Mouse (Mus musculus): ENCODE measurements around the gene Cpped1. TPM values are rescaled to one million over a fixed set of nuclear protein-coding genes. Genes with fewer than 3 reads are reported as not detected.
A peak's percentile ranks its signal among the peaks of the same experiment; 100 is the strongest.

Gene Cpped1
- total RNA-seq (2021): 10 to 100 TPM; 30.5 to 34.1 TPM

DNA sequence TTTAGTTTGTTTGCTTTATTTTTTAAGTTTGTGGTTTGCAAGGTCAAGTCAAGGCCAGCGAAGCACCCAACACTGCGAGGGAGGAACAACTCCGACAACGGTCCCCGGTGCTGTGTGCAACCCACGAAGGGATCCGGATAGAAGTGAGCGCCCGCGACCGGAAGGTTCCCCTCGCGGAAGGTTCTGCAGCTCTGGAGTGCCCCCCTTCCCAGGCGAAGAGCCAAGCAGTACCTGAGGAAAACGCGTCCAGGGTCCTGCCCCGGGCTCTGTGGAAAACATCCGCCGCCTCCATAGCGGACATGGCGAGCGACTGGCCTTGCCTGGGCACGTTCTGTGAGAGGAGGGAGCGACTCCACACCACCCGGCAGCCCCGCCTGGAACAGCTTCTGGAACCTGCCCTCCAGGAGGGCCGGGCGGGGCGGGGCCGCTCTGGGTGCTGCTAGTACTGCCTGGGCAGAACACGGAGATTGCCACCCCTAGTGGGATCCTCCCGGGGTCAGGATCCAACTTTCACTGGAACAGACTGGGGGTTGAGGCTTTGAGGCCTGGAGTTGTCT lies at the start of gene Cpped1:
Gene Cpped1, minus strand, starts transcription at position 411 of the 557 bp plus-strand sequence.
- DNase-seq (ENCODE audit: extremely low spot score in 1 of 2, low spot score in 1 of 2): peak; percentile 83 to 90

DNA sequence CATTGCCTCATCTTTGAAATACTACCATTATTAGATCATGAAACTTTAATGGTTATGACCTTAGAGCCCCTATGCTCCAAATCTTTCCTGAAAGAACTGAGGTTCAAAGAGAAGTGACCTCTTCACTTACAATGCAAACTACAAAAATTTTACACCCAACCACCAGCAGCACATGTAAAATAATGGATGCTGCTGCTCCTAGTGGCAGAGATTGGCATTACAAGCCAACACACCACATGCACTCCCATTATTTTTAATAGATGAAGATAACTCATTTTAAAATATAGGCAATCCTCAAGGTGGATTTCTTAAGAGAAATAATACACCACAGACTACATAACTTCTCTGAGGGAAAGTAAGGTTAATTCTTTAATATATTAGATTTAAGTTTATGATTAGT lies 31.2 kb upstream of the Cpped1 start:
- DNase-seq (ENCODE audit: extremely low spot score in 1 of 2, low spot score in 1 of 2): peak in 1 of 2 experiments; percentile 61

DNA sequence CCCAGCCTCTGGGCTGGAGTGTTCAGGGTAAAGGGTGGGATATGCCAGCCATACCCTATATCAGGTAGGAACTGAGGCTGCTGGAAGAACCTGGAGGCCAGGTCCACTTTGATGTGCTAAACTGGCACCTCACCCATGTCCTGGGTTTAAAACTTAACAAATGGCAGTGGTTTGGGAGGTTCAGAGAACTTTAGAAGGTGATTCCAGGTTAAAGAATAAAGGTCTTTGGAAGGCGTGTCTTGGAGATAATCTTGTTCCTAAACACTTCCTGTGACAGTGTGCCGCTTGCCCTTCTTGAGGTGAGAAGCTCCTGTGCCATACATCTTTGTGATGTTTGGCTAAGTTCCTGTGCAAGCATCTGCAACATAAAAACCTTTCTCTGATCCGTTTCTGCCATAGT lies 1.6 kb upstream of the Cpped1 start:
- no peak for DNase-seq (ENCODE audit: extremely low spot score in 1 of 2, low spot score in 1 of 2)

DNA sequence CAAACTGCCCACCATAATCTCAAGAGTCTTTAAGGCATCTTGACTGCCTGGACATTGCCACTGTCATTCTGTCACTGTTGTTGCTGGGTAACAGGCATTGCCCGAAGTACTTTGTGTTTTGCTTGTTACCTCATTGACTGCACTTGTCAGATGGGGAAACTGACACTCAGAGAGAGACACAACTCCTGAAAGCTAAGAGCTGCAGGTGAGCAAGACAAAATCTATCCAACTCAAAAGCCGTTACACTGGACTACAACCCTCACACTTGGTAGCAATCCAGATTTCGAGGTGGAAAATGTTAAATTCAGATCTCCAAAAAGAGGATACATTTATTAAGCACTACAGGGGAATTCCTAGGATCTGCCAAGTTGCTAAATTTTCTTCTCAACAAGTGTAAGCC lies 572 bp upstream of the Cpped1 start:
- no peak for DNase-seq (ENCODE audit: extremely low spot score in 1 of 2, low spot score in 1 of 2)

DNA sequence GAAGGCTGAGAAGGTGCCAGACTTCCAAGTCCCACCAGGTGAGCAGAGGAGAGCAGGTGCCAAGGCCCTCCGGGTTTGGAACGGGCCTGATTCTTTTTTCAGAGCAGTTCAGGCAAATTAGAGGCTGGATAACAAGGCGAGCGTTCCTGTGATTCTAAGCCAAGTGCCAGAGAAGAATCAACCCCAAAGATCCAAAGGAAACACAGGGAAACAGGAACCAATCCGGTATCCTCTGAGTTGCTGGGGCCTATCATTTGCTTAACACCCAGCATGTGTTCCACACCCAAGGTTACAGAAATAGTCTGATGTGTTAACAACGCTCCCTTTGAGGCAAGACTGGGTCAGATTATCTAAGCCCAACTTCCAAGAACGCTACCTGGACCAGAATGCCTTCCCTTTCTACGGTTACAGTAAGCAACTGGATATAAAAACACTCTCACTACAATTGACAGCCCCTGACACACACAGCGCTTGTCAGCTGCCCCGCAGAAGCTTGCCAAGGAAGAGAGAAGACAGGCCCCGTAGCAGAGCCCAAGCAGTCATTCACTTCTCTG lies 707 bp downstream of the Cpped1 start:
- no peak for DNase-seq (ENCODE audit: extremely low spot score in 1 of 2, low spot score in 1 of 2)

DNA sequence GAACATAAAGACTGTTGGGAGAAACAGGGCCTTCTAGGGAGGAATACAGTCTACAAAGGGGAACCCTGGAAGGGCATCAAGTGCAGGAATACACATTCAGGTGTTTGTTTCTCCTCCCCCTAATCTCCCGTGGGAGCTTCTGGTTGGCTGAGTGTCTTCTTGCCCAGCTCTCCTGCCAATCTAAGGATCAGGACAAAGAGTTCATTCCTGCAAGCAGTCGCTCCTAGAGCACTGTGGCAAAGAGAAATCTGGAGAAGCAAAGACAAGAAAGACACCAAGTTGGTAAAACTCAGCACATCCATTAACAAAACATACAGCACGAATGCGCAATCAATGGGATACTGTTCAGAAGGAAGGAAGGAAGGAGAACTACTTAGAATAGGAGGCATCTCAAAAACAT lies 1.4 kb downstream of the Cpped1 start:
- DNase-seq (ENCODE audit: extremely low spot score in 1 of 2, low spot score in 1 of 2): no peak

DNA sequence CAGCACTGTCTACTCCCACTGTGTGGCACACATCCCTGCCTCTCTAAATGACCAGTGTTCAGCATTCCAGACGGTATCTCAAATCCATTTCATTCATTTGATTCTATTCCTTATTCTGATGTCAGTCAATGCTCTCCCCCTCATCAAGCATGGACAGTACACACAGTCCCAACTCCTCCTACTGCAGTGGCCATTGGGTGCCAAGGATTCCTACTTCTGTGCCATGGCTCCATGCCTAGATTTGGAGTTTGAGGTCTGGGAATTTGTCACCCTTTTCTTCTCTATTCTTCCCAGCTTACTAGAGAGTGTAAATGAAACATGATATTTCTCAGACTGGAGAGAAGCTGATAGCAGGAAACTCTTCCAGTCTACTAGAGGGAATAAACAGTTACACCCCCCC lies 2.3 kb downstream of the Cpped1 start:
- no peak for DNase-seq (ENCODE audit: extremely low spot score in 1 of 2, low spot score in 1 of 2)

DNA sequence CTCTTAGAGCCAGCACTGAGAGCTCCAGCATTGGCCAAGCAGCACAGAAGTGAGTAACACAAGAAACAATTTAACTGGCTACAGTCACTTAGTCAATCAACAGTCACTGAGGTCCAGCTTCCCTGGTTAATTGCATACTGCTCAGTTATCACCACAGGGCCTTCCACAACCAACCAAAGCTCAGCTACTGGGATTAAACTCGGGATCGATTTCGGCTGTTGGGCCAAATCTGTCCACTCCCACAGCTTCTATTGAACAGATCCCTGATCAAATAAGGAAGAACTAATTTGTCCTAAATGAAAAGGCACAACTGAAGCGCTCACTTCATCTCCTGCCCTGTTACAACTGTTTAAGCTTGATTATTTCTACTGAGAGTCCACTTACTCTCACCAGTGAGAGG lies 4.0 kb downstream of the Cpped1 start:
- no peak for DNase-seq (ENCODE audit: extremely low spot score in 1 of 2, low spot score in 1 of 2)

DNA sequence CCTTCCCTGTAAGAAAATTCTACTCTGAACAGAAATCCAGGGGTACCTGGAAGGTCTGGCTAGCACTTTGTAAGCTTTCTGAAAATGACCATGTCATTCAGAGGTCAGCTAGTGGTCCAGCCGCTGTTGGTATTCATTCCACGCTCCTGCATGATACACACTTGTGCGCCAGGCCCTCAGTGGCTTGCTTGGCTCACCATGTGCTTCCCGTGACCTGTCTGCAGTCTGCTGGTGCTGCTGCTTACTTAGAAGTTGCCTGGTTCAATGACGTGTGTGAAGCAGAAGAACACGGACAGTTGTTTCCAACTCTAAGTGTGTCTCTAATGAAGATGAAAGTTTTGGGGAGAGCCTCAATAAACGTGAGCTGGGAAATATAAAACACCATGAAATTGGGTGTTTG lies 7.2 kb downstream of the Cpped1 start:
- no peak for DNase-seq (ENCODE audit: extremely low spot score in 1 of 2, low spot score in 1 of 2)

DNA sequence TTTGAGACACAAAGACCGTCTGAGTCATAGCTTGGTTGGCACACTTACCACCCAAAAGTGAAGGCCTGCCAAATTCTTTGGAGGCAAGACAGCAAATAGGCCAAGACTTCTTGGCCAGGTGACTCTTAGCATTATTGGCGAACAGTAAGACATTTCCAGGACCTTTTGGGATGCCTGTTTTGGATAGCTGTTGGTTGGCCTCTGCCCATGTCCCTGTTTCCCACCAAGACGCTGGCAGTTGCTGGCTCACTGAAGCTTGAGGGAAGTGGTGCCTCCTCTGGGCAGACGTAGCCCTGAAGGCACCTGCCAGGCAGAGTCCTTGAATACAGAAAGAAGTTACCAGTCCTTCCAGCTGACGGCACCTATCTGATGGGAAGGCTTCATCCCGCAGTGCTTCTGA lies 8.9 kb downstream of the Cpped1 start:
- no peak for DNase-seq (ENCODE audit: extremely low spot score in 1 of 2, low spot score in 1 of 2)

DNA sequence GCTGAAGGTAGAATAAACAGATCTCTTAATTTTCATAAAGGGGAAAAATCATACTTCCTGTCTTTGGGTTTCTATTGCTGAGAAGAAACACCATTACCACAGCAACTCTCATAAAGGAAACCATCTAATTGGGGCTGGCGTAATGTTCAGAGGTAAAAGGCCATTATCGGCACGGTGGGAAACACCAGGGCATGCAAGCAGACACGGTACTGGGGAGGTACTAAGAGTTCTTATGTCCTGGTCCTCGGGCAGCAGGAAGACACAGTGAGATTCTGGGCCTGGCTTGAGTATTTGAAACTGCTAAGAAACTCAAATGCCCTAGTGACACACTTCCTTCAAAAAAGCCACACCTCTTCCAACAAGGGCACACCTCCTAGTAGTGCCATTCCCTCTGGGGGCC lies 12.8 kb downstream of the Cpped1 start:
- no peak for DNase-seq (ENCODE audit: extremely low spot score in 1 of 2, low spot score in 1 of 2)

DNA sequence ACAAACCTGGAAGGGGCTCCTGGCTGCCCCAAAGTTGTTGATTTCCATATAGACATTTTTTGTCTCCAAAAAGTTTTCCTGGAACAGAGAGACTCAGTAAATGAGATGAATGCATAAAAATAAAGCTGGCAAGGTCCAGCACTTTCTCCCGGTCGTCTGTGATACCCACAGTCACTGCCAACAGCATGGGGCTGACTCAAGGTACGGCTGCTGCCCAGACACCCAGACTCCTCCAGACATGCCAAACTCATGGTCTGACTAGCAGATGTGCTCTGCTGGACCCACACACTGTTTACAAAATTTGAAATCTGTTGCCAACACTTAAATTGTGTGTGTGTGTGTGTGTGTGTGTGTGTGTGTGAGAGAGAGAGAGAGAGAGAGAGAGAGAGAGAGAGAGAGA lies 14.4 kb downstream of the Cpped1 start:
- no peak for DNase-seq (ENCODE audit: extremely low spot score in 1 of 2, low spot score in 1 of 2)

DNA sequence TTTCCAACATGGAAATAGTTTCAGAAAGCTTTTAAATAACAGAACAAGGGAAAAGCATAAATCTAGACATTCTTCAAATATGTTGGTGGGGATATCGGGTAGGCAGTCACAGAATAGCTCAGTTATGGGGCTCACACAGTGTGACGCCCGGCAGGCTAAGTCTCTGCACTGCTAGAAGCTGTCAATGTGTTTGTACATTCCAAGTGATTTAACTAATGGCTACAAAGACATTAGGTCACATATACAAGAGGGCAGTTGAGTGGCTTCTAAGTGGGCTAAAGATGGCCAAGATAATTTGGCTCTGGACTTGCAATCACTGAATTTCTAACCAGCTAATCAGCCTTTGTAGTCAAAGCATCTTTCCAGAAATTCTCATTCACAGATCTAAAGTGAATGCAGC lies 19.1 kb downstream of the Cpped1 start:
- DNase-seq (ENCODE audit: extremely low spot score in 1 of 2, low spot score in 1 of 2): no peak

DNA sequence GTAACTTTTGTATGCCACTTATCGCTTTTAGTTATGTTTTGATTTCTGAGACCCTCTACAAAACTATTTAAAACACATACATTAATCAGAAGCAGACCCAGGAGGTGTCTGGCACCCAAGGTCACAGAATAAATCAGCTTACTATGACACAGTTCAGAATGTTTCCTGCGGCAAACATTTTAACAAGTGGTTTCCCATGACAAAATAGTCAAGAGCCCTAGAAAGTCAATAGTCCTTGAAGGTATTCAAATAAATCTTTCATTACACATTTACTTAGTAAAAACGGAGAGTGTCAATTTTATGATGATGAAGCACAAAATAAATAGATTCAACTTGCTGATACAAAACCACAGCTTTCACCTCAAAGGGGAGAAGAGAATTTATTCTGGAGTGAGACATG lies 19.5 kb downstream of the Cpped1 start:
- no peak for DNase-seq (ENCODE audit: extremely low spot score in 1 of 2, low spot score in 1 of 2)

DNA sequence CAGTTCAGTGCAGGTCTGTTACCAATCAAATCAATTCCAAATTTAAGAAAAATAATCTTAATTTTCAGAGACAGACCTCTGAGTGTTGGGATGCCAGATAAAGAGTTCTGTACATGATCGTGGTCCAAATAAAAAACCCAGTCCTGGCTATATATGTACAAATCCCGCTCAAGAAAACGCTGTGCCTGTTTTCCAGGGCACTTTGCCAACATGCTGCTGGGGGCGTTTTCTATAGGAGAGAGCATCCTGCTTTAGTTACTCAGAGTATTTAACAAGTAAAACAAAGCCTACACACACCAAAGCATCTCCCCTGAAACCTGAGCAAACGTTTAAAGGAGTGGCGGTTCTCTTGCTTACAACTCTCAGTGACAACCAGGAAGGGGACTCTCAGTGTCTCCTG lies 27.4 kb downstream of the Cpped1 start:
- no peak for DNase-seq (ENCODE audit: extremely low spot score in 1 of 2, low spot score in 1 of 2)

DNA sequence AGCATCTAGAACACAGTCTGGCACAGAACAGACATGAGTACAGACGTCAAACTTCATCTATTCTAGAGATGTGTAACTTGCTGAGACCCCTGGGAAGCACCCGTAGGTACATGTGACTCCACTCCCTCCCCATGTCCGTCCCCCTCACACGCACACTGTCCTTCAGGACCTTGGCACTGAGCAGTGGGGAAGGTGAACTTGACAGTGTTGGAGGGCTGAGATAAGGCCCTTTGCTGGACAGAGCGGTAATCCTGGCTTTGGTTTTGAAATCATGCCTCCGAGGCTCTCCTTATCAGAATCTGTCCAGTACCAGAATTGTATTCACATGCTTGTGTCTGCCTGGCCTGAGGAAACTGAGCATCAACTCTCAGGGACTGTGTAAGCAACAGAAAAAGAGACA lies 28.8 kb downstream of the Cpped1 start:
- no peak for DNase-seq (ENCODE audit: extremely low spot score in 1 of 2, low spot score in 1 of 2)

DNA sequence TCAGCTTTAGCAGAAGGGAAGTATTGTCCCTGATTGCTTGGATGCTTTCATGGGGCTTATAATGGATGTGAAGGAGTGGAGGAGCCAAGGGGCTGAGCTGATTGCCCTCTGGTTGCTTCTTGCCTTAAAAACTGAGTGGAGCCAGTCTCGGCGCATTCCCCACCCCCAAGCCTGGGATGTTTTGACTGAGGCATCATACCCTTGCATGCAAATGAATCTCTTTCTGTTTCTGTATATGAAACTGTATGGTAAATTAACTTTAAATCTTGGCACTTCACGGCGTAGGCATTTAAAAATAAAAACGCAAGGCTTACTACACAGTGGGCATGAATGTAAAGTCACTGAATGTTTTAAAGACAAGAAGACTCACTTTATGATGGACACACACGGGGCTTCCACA lies 30.0 kb downstream of the Cpped1 start:
- no peak for DNase-seq (ENCODE audit: extremely low spot score in 1 of 2, low spot score in 1 of 2)

DNA sequence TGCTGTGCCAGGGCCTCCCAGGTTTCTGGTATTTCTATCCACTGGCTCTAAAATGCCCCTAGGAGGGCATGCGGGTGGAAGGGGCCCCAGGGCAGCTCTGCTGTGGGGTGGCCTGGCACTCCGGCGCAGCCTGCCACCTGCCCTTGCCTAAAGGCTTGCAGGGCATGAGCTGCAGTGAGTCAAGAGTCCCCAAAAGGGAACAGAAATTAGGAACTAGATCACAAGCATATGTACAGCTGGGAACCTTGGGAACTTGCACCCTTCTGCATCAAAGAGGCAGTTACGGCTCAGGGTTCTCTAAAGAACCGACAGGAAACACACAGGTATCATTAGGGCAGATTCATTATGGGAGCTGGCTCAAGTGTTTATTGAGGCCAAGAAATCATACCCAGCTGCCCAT lies 34.0 kb downstream of the Cpped1 start:
- no peak for DNase-seq (ENCODE audit: extremely low spot score in 1 of 2, low spot score in 1 of 2)

DNA sequence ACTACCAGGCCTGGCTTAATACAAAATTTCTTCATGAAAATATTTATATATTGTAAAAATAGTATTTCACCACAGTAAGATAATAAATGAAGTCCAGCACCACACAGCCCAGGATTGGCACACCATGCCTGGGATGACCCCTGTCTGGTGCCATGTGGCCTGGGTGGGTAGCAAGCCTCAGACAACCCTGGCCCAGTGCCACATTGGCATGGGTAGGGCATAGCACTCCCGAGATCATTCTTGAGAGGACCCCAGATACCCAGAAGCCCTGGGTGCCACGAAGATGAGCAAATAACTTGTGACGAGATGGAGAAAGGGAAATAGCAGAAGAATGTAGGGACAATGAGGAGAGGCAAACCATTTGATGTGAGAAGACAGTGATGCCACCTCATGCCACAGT lies 36.0 kb downstream of the Cpped1 start:
- no peak for DNase-seq (ENCODE audit: extremely low spot score in 1 of 2, low spot score in 1 of 2)

DNA sequence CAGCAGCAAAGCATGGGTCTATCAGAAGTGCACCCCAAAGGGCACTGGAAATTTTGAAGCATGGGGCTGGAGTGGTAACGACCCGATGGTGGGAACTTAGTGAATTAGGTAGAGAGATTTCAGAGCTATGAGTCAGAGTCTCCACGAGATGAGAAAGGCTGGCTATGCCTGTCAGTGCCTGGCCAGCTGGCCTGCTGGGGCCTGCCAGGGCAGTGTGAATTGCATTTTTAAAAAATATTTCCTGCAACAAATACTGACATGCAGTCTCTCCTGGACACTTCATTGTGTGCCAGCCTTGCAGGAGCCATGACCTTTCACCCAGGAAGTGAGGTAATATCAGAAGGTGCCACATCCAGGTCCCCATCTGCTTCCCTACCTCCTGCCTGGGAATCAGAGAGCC lies 40.8 kb downstream of the Cpped1 start:
- DNase-seq (ENCODE audit: extremely low spot score in 1 of 2, low spot score in 1 of 2): no peak

DNA sequence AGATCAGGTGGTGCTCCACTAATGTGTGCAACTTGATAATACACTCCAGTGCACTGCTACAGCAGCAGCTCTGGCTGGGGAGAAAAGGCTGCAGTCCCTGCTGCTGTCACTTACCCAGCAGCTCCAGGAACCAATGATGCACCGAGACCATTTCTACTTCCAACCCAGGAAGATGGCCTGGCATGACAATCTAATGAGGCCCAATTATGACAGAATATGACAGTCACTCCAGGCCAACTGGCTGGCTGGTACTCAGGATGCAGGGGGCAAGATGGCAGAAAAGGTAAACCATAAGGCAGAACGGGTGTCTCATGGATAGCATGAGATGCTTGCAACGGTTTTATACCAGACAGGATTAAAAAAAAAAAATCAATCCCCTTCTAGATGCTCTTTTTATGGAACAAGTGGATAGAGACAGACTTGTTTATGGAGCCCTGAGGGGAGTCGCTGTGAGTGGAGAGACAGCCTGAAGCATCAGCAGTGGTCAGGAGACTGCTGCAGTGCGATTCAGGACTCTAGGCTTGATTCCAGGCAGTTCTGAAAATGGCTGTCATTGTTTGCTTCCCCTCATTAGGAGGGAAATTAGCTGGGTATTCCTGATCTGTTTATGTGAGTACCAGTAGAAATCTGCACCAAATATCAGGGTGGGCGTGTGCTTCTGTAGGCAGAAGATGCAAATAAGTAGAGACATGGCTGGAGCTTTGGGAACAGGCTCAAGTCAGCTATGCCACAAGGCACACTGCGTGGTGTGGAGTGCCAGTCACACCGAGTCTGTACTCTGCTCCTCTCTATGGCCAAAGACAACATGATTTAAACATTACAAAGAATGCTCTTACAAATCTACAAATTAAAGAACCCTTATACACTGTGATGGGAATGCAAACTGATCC lies 56.3 kb downstream of the Cpped1 start:
- DNase-seq (ENCODE audit: extremely low spot score in 1 of 2, low spot score in 1 of 2): no peak

Measured in layer of hippocampus, postnatal 25 days (tissue).